Comparison of ENCODE assay signal across 31 mouse cellular contexts in the genomic region with DNA sequence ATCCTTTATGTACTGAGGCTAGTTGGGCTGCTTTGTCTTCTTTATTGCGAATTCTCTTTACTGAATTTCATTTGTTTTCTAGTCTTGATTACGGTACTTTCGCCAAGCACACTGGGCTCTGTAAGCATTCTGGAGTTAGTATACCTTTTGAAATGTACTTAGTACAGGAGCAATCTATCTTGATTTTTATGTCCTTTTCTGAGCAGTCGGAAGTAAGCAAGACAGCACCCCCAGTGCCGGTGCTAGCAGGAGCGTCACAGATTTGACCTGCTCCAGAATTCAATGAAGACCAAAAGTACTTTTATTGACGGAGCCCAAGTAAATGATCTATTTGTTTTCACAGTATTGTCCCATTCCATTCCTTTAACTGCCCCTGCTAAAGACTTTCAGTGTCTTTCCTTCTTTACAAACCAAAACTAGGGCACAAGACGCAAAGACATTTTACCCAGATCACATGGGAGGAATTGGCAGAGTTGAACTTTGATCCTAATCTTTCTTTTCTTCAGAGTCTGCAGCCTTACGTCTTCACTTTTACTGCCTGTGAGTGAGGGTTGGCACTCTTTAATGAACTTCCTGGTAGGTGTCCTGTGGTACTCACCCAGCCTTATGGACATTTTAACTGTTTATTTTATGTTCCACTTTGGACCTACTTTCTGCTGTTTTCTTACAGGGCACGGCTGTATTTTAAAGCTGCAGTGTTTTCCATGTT.
DNase-seq lines count a peak whose midpoint lies in the region; ATAC-seq lines count a peak whose summit lies in the region.
"Had no signal": no experiment of that assay in that cellular context is flagged by ENCODE, and none has a peak within 500 bp of the region (broad histone marks: within the 10 kb centered on the region; RNA-seq: fewer than 3 reads in every experiment).

No protein-coding gene starts in this region.

- H3K9ac ChIP-seq in kidney, embryonic 16.5 days (replicated peaks; ENCODE audit: low read length) = no peak overlapping the region
- no peak overlapping the region for H3K9ac ChIP-seq in intestine, embryonic 16.5 days (ENCODE audit: low read depth, low read length)
- no peak overlapping the region for H3K9ac ChIP-seq in limb, embryonic 12.5 days (replicated peaks)
- H3K9ac ChIP-seq: embryonic facial prominence, embryonic 12.5 days; forebrain, embryonic 15.5 days; hindbrain, embryonic 13.5 days; liver, embryonic 14.5 days; midbrain, embryonic 15.5 days; stomach, embryonic 15.5 days had no signal

- DNase-seq in embryo, embryonic 10 days (ENCODE audit: low spot score) = peak; percentile 3
- DNase-seq in embryo, embryonic 11 days = no peak
- DNase-seq in kidney, postnatal 10 days = no peak
- DNase-seq in left cerebral cortex, postnatal 4 days = no peak
- no peak for DNase-seq in MN1 (ENCODE audit: low spot score)
- DNase-seq: adrenal gland, postnatal 36 days; cerebellum, adult 2 months; cerebellum, postnatal 25 days; gastrocnemius, adult 2 months; gastrocnemius, postnatal 36 days; heart, adult 18-20 months; heart, postnatal 36 days; layer of hippocampus, adult 9-11 months; liver; lung, adult 2 months; lung, postnatal 10 days; right cerebral cortex, postnatal 25 days; thymus, postnatal 14 days had no signal

- peaks cover 7% of the 10 kb centered on the region; the same call in 1 of the 2 replicates for H3K4me1 ChIP-seq in kidney, embryonic 16.5 days (ENCODE audit: insufficient read depth, low read length)
- H3K4me1 ChIP-seq in intestine, embryonic 16.5 days (ENCODE audit: control insufficient read depth, insufficient read depth, low read length) = no peaks in the 10 kb centered on the region
- H3K4me1 ChIP-seq in limb, embryonic 12.5 days (replicated peaks) = peaks cover 17% of the 10 kb centered on the region
- H3K4me1 ChIP-seq: embryonic facial prominence, embryonic 12.5 days; forebrain, embryonic 15.5 days; hindbrain, embryonic 13.5 days; midbrain, embryonic 15.5 days; stomach, embryonic 15.5 days had no signal

- intact Hi-C loops in left cerebral cortex, postnatal 4 days (cut with DNase I) = no loop called here

- H3K4me2 ChIP-seq in kidney, embryonic 16.5 days (replicated peaks; ENCODE audit: low read depth, low read length) = 0 out of 2 replicates have a peak overlapping the region, but pooled peaks have one; percentile 21
- 0 out of 2 replicates have a peak overlapping the region, but pooled peaks have one; percentile 23 for H3K4me2 ChIP-seq in intestine, embryonic 16.5 days (ENCODE audit: low read depth, low read length)
- H3K4me2 ChIP-seq in limb, embryonic 12.5 days = peak overlapping the region; percentile 30
- H3K4me2 ChIP-seq: embryonic facial prominence, embryonic 12.5 days; forebrain, embryonic 15.5 days; heart, embryonic 11.5 days; hindbrain, embryonic 13.5 days; midbrain, embryonic 15.5 days; stomach, embryonic 15.5 days had no signal

- no peaks in the 10 kb centered on the region for H3K27me3 ChIP-seq in kidney, embryonic 16.5 days (ENCODE audit: insufficient read depth, low read length)
- no peaks in the 10 kb centered on the region for H3K27me3 ChIP-seq in intestine, embryonic 16.5 days (replicated peaks; ENCODE audit: control insufficient read depth, insufficient read depth, low read length)
- H3K27me3 ChIP-seq in limb, embryonic 12.5 days = no peaks in the 10 kb centered on the region
- H3K27me3 ChIP-seq: embryonic facial prominence, embryonic 12.5 days; forebrain, embryonic 15.5 days; hindbrain, embryonic 13.5 days; midbrain, embryonic 15.5 days; stomach, embryonic 15.5 days had no signal

- H3K36me3 ChIP-seq in kidney, embryonic 16.5 days (ENCODE audit: insufficient read depth, low read length) = no peaks in the 10 kb centered on the region
- no peaks in the 10 kb centered on the region for H3K36me3 ChIP-seq in intestine, embryonic 16.5 days (ENCODE audit: control insufficient read depth, insufficient read depth, low read length)
- no peaks in the 10 kb centered on the region for H3K36me3 ChIP-seq in limb, embryonic 12.5 days
- H3K36me3 ChIP-seq: embryonic facial prominence, embryonic 12.5 days; forebrain, embryonic 10.5 days; forebrain, embryonic 15.5 days; G1E; hindbrain, embryonic 13.5 days; midbrain, embryonic 15.5 days; stomach, embryonic 15.5 days had no signal

- no peak overlapping the region for H3K27ac ChIP-seq in kidney, embryonic 16.5 days (ENCODE audit: low read length)
- no peak overlapping the region for H3K27ac ChIP-seq in intestine, embryonic 16.5 days (ENCODE audit: low read length)
- H3K27ac ChIP-seq in limb, embryonic 12.5 days = no peak overlapping the region
- H3K27ac ChIP-seq: embryonic facial prominence, embryonic 12.5 days; forebrain, embryonic 10.5 days; forebrain, embryonic 15.5 days; gastrocnemius, adult 2 months; hindbrain, embryonic 13.5 days; liver, embryonic 14.5 days; macrophage; midbrain, embryonic 15.5 days; stomach, embryonic 15.5 days had no signal

- no peaks in the 10 kb centered on the region for H3K9me3 ChIP-seq in kidney, embryonic 16.5 days (ENCODE audit: low read length)
- no peaks in the 10 kb centered on the region for H3K9me3 ChIP-seq in intestine, embryonic 16.5 days (ENCODE audit: control insufficient read depth, low read length)
- H3K9me3 ChIP-seq in limb, embryonic 12.5 days = no peaks in the 10 kb centered on the region
- H3K9me3 ChIP-seq: embryonic facial prominence, embryonic 12.5 days; forebrain, embryonic 10.5 days; forebrain, embryonic 15.5 days; G1E; hindbrain, embryonic 13.5 days; midbrain, embryonic 15.5 days; stomach, embryonic 15.5 days had no signal

- H3K4me3 ChIP-seq in kidney, embryonic 16.5 days (ENCODE audit: low read length) = no peak overlapping the region
- no peak overlapping the region for H3K4me3 ChIP-seq in intestine, embryonic 16.5 days (ENCODE audit: low read length)
- H3K4me3 ChIP-seq in limb, embryonic 12.5 days (replicated peaks) = no peak overlapping the region
- H3K4me3 ChIP-seq: embryonic facial prominence, embryonic 12.5 days; forebrain, embryonic 10.5 days; forebrain, embryonic 15.5 days; gastrocnemius, adult 2 months; hindbrain, embryonic 13.5 days; midbrain, embryonic 15.5 days; stomach, embryonic 15.5 days had no signal

- WGBS in kidney, embryonic 16.5 days = 42% methylated on average over 10 of the region's 10 CpGs
- WGBS in intestine, embryonic 16.5 days = 61% methylated on average over 10 of the region's 10 CpGs
- 37% methylated on average over 10 of the region's 10 CpGs for WGBS in limb, embryonic 12.5 days

- ATAC-seq in kidney, embryonic 16.5 days (ENCODE audit: low FRiP score, low TSS enrichment) = no peak
- peak; percentile 98 for ATAC-seq in intestine, embryonic 16.5 days
- ATAC-seq in limb, embryonic 12.5 days (ENCODE audit: insufficient number of reproducible peaks, insufficient read depth, low FRiP score, low TSS enrichment, low read depth) = no peak
- ATAC-seq: forebrain, embryonic 15.5 days; midbrain, embryonic 15.5 days had no signal
